Mouse (Mus musculus): ENCODE measurements around the gene Fam219b. TPM values are rescaled to one million over a fixed set of nuclear protein-coding genes. Genes with fewer than 3 reads are reported as not detected.

Fam219b gene
- polyA plus RNA-seq (2015; fragmentation: Nextera tagmentation; extraction: Ambion mirVana) = 13.6 and 13.7 TPM in 2 replicates

DNA sequence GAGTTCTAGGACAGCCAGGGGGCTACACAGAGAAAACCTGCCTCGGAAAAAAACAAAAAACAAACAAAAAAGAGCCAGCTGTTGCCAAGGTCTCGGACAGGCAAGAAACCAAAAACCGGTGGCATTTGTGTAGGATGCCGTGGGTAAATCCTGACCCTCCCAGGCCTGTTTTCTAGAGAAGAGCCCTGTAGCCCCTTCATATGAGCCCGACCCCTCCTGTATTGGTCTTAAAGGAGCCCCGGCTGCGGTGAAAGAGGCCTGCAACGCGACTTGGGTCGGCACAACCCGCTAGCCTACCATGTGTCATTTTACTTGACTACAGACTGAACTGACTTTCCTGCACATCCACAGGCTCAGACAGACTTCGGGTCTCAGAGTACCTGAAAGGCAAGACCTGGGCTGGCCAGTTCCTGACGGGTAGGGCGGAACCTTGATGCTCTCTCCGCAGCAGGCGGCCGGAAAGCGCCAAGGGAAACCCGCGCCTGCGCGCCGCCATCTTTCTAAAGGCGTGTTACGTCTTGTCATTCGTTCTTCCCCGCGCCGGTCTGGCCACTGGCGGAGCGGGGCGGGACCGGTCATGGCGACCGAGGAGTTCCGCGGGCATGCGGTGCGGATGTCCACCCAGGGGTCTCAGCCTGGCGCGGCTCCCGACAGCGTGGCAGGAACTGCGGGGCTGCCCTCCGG lies at the start of gene Fam219b:
Gene Fam219b, plus strand, starts transcription at position 485 of the 684 bp plus-strand sequence.
- Histone ChIP-seq H3K36me3 (ENCODE audit: control insufficient read depth, insufficient read depth, low read length) (peaks cover 14% of the 10 kb centered on the region), H3K27me3 (replicated peaks; ENCODE audit: control insufficient read depth, insufficient read depth, low read length) (no peaks in the 10 kb centered on the region), H3K4me3 (ENCODE audit: low read length) (peak within 1 kb of the TSS; percentile 91), H3K27ac (ENCODE audit: low read length) (peak within 1 kb of the TSS; percentile 84), H3K9me3 (ENCODE audit: control insufficient read depth, low read length) (no peaks in the 10 kb centered on the region), H3K4me1 (ENCODE audit: control insufficient read depth, insufficient read depth, low read length) (peaks cover 19% of the 10 kb centered on the region), H3K9ac (ENCODE audit: low read depth, low read length) (peak within 1 kb of the TSS; percentile 95), H3K4me2 (ENCODE audit: low read depth, low read length) (peak within 1 kb of the TSS; percentile 66)
- 2% methylated on average over 45 of the region's 45 CpGs for WGBS
- peak; percentile 92 for ATAC-seq

DNA sequence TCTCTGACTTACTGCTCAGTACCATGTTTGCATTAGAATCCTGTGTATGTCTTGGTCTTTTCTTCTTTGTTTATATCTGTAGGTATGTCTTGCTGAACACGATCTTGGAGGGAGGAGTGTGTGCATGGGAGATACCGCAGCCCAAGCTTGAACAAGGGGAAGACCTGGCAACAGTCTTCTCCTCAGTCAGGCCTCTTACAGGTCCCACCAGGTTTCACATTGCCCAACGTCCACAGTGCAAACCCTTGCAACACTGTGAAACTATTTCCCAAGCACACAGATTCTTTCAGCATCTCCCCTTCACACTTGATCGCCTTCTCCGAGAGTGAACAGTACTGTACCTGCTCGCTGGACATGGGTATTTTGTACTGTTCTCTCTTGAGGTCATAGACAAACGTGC lies 49.5 kb upstream of the Fam219b start:
- WGBS = 70% methylated on average over 7 of the region's 7 CpGs
- ATAC-seq = no peak
- H3K27me3 ChIP-seq (replicated peaks; ENCODE audit: control insufficient read depth, insufficient read depth, low read length) = 0 out of 2 replicates have a peak, but pooled peaks cover 3% of the 10 kb centered on the region
- no peak overlapping the region for H3K4me3 ChIP-seq (ENCODE audit: low read length)
- H3K27ac ChIP-seq (ENCODE audit: low read length) = no peak overlapping the region
- H3K4me2 ChIP-seq (ENCODE audit: low read depth, low read length) = no peak overlapping the region
- no peaks in the 10 kb centered on the region for H3K4me1 ChIP-seq (ENCODE audit: control insufficient read depth, insufficient read depth, low read length)
- no peaks in the 10 kb centered on the region for H3K9me3 ChIP-seq (ENCODE audit: control insufficient read depth, low read length)
- no peak overlapping the region for H3K9ac ChIP-seq (ENCODE audit: low read depth, low read length)
- no peaks in the 10 kb centered on the region for H3K36me3 ChIP-seq (ENCODE audit: control insufficient read depth, insufficient read depth, low read length)

DNA sequence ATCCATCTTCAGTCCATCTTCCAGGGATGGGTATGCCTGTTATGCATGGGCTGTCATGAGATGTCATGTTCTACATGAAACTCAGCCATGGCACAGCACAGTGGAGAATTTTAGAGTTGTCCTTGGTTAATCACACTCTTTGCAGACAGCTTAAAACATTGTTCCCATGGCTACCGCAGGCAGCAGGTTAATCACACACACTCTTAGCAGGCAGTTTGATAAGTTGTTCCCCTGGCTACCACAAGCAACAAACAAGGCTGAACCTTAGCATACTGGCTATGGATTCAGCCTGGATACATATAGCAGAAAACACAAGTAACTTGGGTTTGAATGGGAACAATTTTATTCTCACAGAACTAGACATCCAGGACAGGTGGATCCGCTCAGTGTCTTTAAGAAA lies 43.8 kb upstream of the Fam219b start:
- no peaks in the 10 kb centered on the region for H3K4me1 ChIP-seq (ENCODE audit: control insufficient read depth, insufficient read depth, low read length)
- no peak overlapping the region for H3K4me2 ChIP-seq (ENCODE audit: low read depth, low read length)
- no peaks in the 10 kb centered on the region for H3K27me3 ChIP-seq (replicated peaks; ENCODE audit: control insufficient read depth, insufficient read depth, low read length)
- WGBS = 91% methylated on average over 2 of the region's 2 CpGs
- H3K4me3 ChIP-seq (ENCODE audit: low read length) = no peak overlapping the region
- no peak for ATAC-seq
- H3K36me3 ChIP-seq (ENCODE audit: control insufficient read depth, insufficient read depth, low read length) = no peaks in the 10 kb centered on the region
- no peak overlapping the region for H3K9ac ChIP-seq (ENCODE audit: low read depth, low read length)
- H3K9me3 ChIP-seq (ENCODE audit: control insufficient read depth, low read length) = no peaks in the 10 kb centered on the region
- H3K27ac ChIP-seq (ENCODE audit: low read length) = no peak overlapping the region

DNA sequence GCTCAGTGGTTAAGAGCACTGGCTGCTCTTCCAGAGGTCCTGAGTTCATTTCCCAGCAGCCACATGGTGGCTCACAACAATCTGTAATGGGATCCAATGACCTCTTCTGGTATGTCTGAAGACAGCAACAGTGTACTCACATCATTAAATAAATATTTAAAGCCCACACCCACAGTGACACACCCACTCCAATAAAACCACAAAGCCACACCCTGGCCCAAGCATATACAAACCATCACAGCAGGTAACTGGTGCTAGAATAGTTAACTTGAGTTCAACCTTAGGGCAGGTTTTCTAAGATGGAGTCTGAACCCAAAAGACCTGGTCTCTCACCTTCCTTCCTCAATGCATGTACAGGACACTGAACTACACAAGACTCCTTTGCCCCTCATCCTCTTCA lies 42.4 kb upstream of the Fam219b start:
- ATAC-seq = no peak
- no peak overlapping the region for H3K27ac ChIP-seq (ENCODE audit: low read length)
- H3K36me3 ChIP-seq (ENCODE audit: control insufficient read depth, insufficient read depth, low read length) = no peaks in the 10 kb centered on the region
- no peak overlapping the region for H3K4me3 ChIP-seq (ENCODE audit: low read length)
- no peaks in the 10 kb centered on the region for H3K4me1 ChIP-seq (ENCODE audit: control insufficient read depth, insufficient read depth, low read length)
- H3K27me3 ChIP-seq (replicated peaks; ENCODE audit: control insufficient read depth, insufficient read depth, low read length) = no peaks in the 10 kb centered on the region
- H3K9ac ChIP-seq (ENCODE audit: low read depth, low read length) = no peak overlapping the region
- no peaks in the 10 kb centered on the region for H3K9me3 ChIP-seq (ENCODE audit: control insufficient read depth, low read length)
- no peak overlapping the region for H3K4me2 ChIP-seq (ENCODE audit: low read depth, low read length)

DNA sequence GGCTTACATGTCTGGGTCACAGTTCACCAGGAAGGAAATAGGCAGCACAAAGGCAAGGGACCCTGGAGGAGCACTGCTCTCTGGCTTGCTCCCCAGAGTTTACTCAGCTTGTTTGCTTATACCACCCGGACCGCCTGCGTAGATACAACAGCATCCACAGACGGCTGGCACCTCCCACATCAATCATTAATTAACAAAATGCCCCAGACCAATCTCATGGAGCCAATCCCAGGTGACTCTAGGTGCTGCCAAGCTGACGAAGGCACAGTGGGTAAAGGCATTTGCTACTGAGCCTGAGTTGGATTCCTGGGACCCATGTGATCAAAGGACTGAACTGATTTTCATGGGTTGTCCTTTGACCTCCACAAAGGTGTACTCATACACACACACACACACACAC lies 40.1 kb upstream of the Fam219b start:
- Histone ChIP-seq H3K4me1 (ENCODE audit: control insufficient read depth, insufficient read depth, low read length) (no peaks in the 10 kb centered on the region), H3K4me3 (ENCODE audit: low read length) (no peak overlapping the region), H3K27me3 (replicated peaks; ENCODE audit: control insufficient read depth, insufficient read depth, low read length) (peaks cover 17% of the 10 kb centered on the region), H3K9me3 (ENCODE audit: control insufficient read depth, low read length) (no peaks in the 10 kb centered on the region), H3K4me2 (ENCODE audit: low read depth, low read length) (no peak overlapping the region), H3K9ac (ENCODE audit: low read depth, low read length) (no peak overlapping the region), H3K36me3 (ENCODE audit: control insufficient read depth, insufficient read depth, low read length) (no peaks in the 10 kb centered on the region), H3K27ac (ENCODE audit: low read length) (no peak overlapping the region)
- 52% methylated on average over 5 of the region's 5 CpGs for WGBS
- no peak for ATAC-seq

DNA sequence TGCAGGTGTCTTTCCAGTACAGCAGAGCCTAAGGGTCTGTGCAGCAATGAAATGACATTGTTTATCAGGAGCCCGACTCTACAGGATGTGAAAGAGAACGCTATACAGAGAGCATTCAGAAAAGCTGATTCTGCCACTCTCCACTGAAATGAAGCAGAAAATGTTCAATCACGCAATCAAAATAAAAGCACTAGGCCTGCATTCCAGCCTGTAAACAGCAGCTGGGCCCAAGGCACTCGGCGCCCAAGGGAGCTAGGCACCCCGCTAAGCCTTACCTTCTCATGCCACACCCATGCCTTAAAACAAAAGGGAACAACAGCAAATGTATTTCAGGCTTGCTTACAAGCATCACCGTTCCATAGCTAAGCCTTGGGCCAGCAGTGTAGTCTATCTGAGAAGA lies 38.8 kb upstream of the Fam219b start:
- ATAC-seq = no peak
- no peak overlapping the region for H3K4me2 ChIP-seq (ENCODE audit: low read depth, low read length)
- WGBS = 66% methylated on average over 7 of the region's 7 CpGs
- no peak overlapping the region for H3K9ac ChIP-seq (ENCODE audit: low read depth, low read length)
- H3K27ac ChIP-seq (ENCODE audit: low read length) = no peak overlapping the region
- no peaks in the 10 kb centered on the region for H3K36me3 ChIP-seq (ENCODE audit: control insufficient read depth, insufficient read depth, low read length)
- H3K4me1 ChIP-seq (ENCODE audit: control insufficient read depth, insufficient read depth, low read length) = peaks cover 9% of the 10 kb centered on the region
- H3K4me3 ChIP-seq (ENCODE audit: low read length) = no peak overlapping the region
- no peaks in the 10 kb centered on the region for H3K9me3 ChIP-seq (ENCODE audit: control insufficient read depth, low read length)
- H3K27me3 ChIP-seq (replicated peaks; ENCODE audit: control insufficient read depth, insufficient read depth, low read length) = peaks cover 29% of the 10 kb centered on the region

DNA sequence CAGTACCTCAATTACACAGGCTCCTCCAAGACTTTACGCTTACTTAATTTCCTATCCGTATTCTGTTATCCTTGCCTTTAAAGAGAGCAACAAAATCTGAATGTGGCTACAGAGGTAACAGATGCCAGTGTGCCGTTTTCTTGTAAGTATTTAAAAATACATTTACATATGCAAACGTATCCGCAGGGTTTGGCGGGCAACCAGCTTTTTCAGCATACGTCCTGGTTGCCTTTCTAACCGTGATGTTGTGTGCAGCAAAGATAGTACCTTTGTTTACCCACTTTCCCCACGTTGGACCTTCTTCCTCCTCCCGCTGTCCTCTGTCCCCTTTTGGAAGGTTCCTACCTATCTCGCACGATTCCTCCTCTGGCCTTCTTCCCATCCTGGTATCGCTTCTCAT lies 35.9 kb upstream of the Fam219b start:
- Histone ChIP-seq H3K9me3 (ENCODE audit: control insufficient read depth, low read length) (no peaks in the 10 kb centered on the region), H3K4me1 (ENCODE audit: control insufficient read depth, insufficient read depth, low read length) (peaks cover 29% of the 10 kb centered on the region), H3K27ac (ENCODE audit: low read length) (no peak overlapping the region), H3K4me3 (ENCODE audit: low read length) (no peak overlapping the region), H3K9ac (ENCODE audit: low read depth, low read length) (no peak overlapping the region), H3K36me3 (ENCODE audit: control insufficient read depth, insufficient read depth, low read length) (no peaks in the 10 kb centered on the region), H3K4me2 (ENCODE audit: low read depth, low read length) (no peak overlapping the region), H3K27me3 (replicated peaks; ENCODE audit: control insufficient read depth, insufficient read depth, low read length) (peaks cover 55% of the 10 kb centered on the region)
- no peak for ATAC-seq
- 14% methylated on average over 13 of the region's 13 CpGs for WGBS

DNA sequence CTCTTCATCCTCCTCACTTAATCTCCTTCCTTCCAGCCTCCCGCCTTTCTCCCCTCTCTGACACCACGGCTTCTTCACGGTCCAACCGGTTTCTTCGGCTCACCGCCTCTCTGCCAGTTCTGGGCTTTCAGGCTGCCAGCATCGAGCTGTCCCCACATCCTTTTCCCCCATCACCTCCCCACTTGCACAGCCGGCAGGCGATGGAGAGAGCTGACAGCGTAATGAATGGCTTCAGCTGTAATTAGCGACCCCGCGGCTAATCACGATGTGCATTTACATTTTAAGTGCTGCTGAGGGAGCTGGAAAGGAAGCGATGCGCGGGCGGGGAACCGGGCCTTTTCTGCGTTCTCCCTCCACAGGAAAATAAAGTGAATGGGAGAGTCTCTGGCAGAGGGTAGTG lies 35.5 kb upstream of the Fam219b start:
- no peak overlapping the region for H3K27ac ChIP-seq (ENCODE audit: low read length)
- no peak overlapping the region for H3K4me2 ChIP-seq (ENCODE audit: low read depth, low read length)
- no peak overlapping the region for H3K9ac ChIP-seq (ENCODE audit: low read depth, low read length)
- no peaks in the 10 kb centered on the region for H3K36me3 ChIP-seq (ENCODE audit: control insufficient read depth, insufficient read depth, low read length)
- WGBS = 7% methylated on average over 20 of the region's 20 CpGs
- ATAC-seq = no peak
- no peak overlapping the region for H3K4me3 ChIP-seq (ENCODE audit: low read length)
- H3K4me1 ChIP-seq (ENCODE audit: control insufficient read depth, insufficient read depth, low read length) = peaks cover 29% of the 10 kb centered on the region
- H3K9me3 ChIP-seq (ENCODE audit: control insufficient read depth, low read length) = no peaks in the 10 kb centered on the region
- H3K27me3 ChIP-seq (replicated peaks; ENCODE audit: control insufficient read depth, insufficient read depth, low read length) = peaks cover 56% of the 10 kb centered on the region

DNA sequence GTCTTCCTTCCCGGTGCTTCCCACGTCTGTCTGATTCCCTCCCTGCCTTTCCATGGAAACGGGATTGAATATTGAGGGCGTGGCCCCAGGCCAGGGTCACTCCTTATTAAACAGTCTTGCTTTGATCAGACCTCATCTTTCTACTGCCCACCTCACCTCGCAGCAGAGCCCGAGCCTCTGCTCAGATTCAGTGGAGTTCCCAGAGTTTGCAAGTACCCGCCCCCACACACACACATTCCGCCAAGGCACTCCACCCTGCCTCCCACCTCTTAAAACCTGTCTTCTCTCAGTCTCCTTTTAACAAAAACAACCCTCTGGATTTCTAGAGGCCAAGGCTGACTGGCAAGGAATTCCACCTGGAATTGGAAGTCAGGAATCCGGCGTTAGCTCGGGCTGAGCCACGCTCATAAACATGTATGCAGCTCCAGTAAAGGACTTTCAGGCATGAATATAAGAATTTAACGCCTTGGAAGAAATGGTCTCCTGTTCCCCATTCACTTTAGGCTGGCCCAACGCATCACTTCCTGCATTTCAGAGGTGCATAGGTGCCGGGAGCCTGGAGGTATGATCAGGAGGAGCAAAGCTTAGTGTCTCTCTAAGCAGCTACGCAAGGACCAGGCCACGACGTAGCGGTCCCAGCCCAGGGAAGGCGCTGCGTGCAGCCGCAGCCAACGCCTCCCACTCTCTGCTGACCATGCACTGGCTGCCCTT lies 34.3 kb upstream of the Fam219b start:
- Histone ChIP-seq H3K36me3 (ENCODE audit: control insufficient read depth, insufficient read depth, low read length) (no peaks in the 10 kb centered on the region), H3K4me2 (ENCODE audit: low read depth, low read length) (peak overlapping the region; percentile 89), H3K27ac (ENCODE audit: low read length) (no peak overlapping the region), H3K4me3 (ENCODE audit: low read length) (peak overlapping the region; percentile 54), H3K9me3 (ENCODE audit: control insufficient read depth, low read length) (no peaks in the 10 kb centered on the region), H3K4me1 (ENCODE audit: control insufficient read depth, insufficient read depth, low read length) (peaks cover 29% of the 10 kb centered on the region), H3K27me3 (replicated peaks; ENCODE audit: control insufficient read depth, insufficient read depth, low read length) (peaks cover 56% of the 10 kb centered on the region), H3K9ac (ENCODE audit: low read depth, low read length) (peak overlapping the region; percentile 55; the same call in 1 of the 2 replicates)
- ATAC-seq = 0 out of 2 replicates have a peak, but pooled peaks have one; percentile 2
- WGBS = 4% methylated on average over 23 of the region's 23 CpGs
